Mouse (Mus musculus) skeletal muscle tissue, adult 2 months (tissue): ENCODE measurements around the gene Gm10073.

ENCODE experiments used
- DNase-seq: peaks from one replicate; pipeline ENCODE4 v3.0.0-alpha.2; 2012; ENCODE audit warnings: low read depth, low spot score

The Gm10073 gene

GRCm38 (mm10) chr8:106556068-106556645 lies 17.1 kb downstream of the Gm10073 start:
- DNase-seq: no peak

DNA sequence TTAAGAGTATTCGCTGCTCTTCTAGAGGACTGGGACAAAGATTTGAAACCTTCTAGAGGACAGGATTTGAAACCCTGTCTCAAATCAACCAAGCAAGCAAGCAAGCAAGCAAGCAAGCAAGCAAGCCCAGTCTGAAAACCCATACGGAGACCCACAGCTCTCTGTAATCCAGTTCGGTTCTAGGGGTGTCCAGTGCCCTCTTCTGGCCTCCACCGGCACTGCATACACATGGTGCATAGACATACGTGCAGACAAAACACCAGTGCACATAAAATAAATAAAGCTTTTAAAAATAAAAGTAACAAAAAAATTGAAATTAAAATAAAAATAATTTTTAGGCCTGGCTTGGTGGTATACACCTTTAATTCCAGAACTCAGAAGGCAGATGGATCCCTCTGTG lies 19.2 kb downstream of the Gm10073 start:
- DNase-seq: no peak

- no peak for DNase-seq
These were observed 22.4 kb downstream of the Gm10073 start for GRCm38 (mm10) chr8:106550906-106551305.

- DNase-seq: no peak
These were observed 24.8 kb downstream of the Gm10073 start for GRCm38 (mm10) chr8:106548366-106548936.

- no peak for DNase-seq
These were observed 26.5 kb downstream of the Gm10073 start for GRCm38 (mm10) chr8:106546746-106547145.

DNA sequence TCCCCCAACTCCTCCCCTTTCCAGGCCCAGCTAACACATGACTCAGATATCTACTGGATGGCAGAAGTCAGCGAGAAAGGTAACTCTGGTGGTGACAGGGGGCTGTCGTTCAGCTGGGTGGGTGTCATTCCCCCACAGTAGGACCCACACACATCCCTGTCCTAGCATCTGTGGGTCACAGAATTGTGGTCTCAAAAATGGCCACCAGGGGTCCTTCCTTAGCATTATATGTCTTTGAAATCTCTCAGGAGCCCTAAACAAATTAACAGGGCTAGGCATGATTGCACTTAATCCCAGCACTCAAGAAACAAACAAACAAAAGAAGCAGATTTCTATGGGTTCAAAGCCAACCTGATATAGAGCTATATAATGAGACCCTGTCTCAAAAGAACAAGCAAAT lies 28.1 kb downstream of the Gm10073 start:
- no peak for DNase-seq

DNA sequence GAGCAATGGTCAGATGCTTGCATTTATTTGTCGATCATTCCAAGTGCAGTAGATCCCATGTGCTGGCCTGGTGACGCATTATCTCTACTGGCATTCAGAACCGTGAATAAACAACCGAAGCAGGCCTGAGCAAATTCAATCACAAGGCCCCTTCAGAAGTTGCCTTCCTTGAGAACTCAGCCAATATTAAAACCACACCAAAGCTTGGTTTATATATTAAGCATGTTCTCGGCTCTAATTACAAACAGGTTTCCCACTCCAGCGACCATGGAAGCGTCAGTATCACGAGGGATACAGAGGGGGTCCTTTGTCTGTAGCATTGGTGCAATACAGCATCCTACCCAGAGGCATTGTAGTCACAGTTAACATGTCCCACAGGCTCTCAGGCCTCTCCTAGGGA lies 30.2 kb downstream of the Gm10073 start:
- no peak for DNase-seq

- DNase-seq: no peak
These were observed 32.3 kb downstream of the Gm10073 start for GRCm38 (mm10) chr8:106541002-106541401.

DNA sequence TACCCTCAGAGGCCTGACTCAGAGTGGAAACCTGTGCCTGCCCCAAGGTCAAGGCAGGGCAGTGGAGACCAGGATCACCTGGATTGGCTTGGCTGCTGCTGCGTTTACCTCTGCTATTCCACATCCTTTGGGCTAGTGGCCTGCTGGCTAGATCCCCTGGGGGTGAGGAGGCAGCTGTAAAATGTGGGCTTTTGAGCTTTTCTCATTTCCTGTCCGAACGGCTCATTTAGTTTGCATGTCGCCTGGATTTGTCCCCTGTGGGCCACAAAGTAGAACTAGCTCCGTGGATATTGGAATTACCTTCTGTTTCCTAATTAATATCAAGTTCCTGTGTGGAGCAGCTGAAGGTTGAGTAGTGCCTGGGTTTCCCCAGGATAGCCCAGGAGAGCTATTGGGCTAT lies 34.1 kb downstream of the Gm10073 start:
- DNase-seq: no peak

DNA sequence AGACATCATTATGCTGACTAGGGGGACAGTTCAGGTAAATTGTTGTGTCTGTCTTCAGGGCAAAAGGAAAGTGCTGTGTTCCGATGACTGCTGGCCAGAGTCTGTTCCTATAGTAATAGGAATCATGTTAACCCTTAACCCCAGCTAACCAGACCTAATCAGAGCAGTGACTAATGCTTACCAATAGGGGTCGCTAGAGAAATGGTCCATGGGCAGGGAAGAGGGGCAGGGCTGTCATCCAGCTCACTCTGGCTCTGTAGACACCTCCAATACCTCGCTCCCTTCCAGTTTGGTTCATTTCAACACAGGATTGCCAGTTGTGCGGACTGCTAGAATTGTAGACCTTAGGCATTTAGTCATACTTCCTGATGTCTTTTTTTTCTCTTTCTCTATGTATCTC lies 37.8 kb downstream of the Gm10073 start:
- DNase-seq: no peak

DNA sequence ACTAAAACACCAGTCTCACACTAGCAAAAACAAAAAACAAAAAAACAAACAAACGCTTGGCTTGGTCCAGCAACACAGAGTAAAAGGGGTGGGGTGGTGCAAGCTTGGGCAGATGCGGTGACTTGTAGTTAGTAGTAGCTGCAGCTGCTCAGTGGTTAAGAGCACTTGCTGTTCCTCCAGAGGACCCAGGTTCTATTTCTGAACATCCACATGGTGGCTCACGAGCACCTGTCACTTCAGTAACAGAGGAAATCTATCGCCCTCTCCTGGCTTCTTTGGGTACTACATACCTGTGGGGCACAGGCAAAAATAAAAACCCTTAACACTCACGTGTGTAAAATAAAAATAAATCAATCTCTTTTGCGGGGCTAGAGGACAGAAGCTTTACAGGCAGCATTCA lies 38.8 kb downstream of the Gm10073 start:
- peak; percentile 30 for DNase-seq

DNA sequence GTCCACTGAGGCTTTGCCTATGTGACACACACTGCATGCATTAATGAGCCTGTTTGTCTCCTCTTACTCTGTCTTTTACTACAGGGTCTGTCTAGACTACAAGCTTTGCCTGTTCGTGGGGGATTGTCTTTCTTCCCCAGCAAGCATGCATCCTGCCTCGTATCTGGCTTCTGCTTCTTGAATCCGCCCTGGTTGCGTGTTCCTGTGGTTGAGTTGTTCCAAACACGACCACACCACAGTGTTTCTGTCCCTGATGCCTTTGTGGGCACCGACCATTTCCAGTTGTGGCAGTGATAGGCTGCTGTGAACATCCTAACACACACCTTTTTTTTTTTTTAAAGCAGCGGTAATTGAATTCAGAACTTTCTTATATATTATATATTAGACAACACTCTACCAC lies 39.6 kb downstream of the Gm10073 start:
- DNase-seq: no peak

- no peak for DNase-seq
These were observed 42.7 kb downstream of the Gm10073 start for GRCm38 (mm10) chr8:106530566-106530965.

GRCm38 (mm10) chr8:106529885-106530482 lies 43.3 kb downstream of the Gm10073 start:
- DNase-seq: peak; percentile 8

GRCm38 (mm10) chr8:106528596-106529249 lies 44.5 kb downstream of the Gm10073 start:
- no peak for DNase-seq

GRCm38 (mm10) chr8:106527241-106528036 lies 45.8 kb downstream of the Gm10073 start:
- DNase-seq: no peak

DNA sequence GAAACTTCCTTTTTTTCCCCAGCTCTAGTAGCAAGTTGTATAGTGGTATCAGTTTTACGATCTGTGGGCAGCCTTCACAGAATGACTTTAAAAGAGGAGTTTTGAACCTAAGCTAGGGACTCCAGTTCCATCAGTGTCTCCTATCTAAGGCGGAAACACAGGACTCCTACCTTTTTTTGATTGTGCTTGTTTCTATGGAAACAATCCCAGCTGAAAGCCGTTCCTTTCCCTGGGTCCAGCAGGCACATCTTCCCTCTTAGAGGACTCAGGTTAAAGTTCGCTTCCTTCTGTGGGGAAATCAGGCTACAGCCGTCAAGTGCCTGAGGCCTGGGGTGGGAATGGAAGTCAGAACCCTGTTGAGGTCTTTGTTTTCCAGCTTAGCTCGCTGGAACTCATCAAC lies 46.5 kb downstream of the Gm10073 start:
- DNase-seq: no peak
